Mouse (Mus musculus): ENCODE results near the gene Fdxr. TPM values are rescaled to one million over a fixed set of nuclear protein-coding genes. Genes with fewer than 3 reads are reported as not detected.

The Fdxr gene
- polyA plus RNA-seq, 1 experiment from 2014 or later = 11.5 TPM

DNA sequence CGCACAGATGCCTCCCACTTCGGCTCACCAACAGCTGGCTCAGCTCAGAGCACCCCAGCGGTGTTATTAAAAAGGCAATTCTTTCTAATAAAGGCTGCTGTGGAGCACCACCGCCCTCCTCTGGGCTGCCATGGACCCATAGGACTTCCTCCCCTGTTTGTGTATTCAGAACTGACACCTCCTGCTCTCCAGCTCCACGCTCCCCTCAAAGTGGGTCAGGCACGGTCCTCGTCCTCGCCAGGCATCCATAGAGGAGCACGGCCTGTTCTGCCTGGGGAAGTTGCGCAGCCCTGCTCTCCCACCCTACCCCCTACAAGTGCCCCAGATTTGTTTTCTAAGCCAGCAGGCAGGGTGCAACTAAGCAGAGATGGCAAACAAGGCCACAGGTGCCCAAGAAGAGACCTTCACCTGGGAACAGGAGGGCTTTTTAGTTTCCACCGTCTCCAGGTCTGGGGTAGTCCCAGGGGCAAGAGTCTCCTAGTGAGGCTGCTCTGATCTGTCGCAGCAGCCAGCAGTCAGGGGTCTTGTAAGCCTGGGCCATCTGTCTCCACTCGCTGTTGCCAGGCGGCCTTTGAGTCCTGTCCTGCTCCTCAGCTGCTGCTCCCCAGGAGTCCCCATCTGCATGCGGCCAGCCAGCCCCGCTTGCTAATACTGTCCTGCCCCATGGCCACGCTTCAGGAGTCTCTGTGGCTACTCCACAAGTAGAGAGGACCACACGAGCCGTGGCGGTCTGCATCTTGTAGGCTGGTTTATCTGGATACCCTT is 43.1 kb downstream of the Fdxr start:
- H3K4me3 ChIP-seq (ENCODE audit: low read depth, low read length) = no peak overlapping the region
- H3K9me3 ChIP-seq (ENCODE audit: control insufficient read depth, low read depth, low read length) = no peaks in the 10 kb centered on the region
- H3K4me1 ChIP-seq (ENCODE audit: control insufficient read depth, insufficient read depth, low read length) = peaks cover 23% of the 10 kb centered on the region
- ATAC-seq (ENCODE audit: insufficient number of reproducible peaks, insufficient read depth, low FRiP score, low read depth) = no peak
- no peak overlapping the region for H3K4me2 ChIP-seq (replicated peaks; ENCODE audit: low read depth, low read length)
- 58% methylated on average over 20 of the region's 20 CpGs for WGBS
- no peak overlapping the region for H3K9ac ChIP-seq (replicated peaks; ENCODE audit: low read depth, low read length)
- H3K27me3 ChIP-seq (ENCODE audit: control insufficient read depth, insufficient read depth, low read length) = no peaks in the 10 kb centered on the region
- no peaks in the 10 kb centered on the region for H3K36me3 ChIP-seq (ENCODE audit: control insufficient read depth, insufficient read depth, low read length)
- H3K27ac ChIP-seq (ENCODE audit: low read length) = no peak overlapping the region

DNA sequence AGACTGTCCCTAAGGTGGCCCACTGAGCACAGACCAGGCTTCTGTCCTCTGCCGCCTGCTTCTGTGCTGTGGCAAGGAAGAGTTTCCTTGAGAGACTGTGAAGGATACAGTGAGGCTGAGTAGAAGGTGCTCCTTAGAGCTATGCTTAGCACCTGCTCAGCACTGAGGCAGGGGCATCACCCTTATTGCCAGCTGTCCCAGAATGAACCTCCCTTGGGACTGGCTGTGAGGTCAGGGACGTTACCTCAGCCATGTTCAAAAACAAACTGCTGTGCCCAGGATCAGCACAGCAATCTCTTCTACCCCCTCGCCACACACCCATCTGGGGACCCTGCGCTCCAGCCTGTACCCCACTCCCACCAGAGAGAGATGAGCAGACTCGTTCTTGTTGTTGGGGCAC is 44.0 kb downstream of the Fdxr start:
- no peak overlapping the region for H3K4me3 ChIP-seq (ENCODE audit: low read depth, low read length)
- H3K27ac ChIP-seq (ENCODE audit: low read length) = no peak overlapping the region
- H3K36me3 ChIP-seq (ENCODE audit: control insufficient read depth, insufficient read depth, low read length) = no peaks in the 10 kb centered on the region
- WGBS = 77% methylated on average over 5 of the region's 5 CpGs
- H3K27me3 ChIP-seq (ENCODE audit: control insufficient read depth, insufficient read depth, low read length) = no peaks in the 10 kb centered on the region
- ATAC-seq (ENCODE audit: insufficient number of reproducible peaks, insufficient read depth, low FRiP score, low read depth) = no peak
- no peaks in the 10 kb centered on the region for H3K9me3 ChIP-seq (ENCODE audit: control insufficient read depth, low read depth, low read length)
- H3K9ac ChIP-seq (replicated peaks; ENCODE audit: low read depth, low read length) = no peak overlapping the region
- H3K4me1 ChIP-seq (ENCODE audit: control insufficient read depth, insufficient read depth, low read length) = peaks cover 23% of the 10 kb centered on the region
- no peak overlapping the region for H3K4me2 ChIP-seq (replicated peaks; ENCODE audit: low read depth, low read length)

DNA sequence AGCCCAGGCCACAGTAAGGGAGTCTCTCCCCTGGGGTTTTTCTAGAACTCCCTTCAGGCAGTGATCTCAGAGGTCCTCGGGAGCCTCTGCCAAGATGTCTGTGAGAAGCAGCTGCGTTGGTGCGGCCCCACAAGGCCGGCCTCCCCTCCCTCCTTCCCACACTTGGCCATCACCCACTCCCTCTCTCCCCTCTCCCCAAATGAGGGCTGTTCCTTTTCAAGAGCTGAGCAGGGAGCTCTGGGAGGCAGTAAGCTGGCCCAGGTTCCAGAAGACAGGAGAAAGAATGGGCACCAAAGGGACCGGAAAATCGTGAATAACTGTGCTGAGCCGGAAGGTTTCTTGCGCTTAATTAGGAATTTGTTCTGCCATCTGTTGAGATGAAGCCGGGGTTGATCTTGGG is 44.9 kb downstream of the Fdxr start:
- Histone ChIP-seq H3K36me3 (ENCODE audit: control insufficient read depth, insufficient read depth, low read length) (no peaks in the 10 kb centered on the region), H3K4me1 (ENCODE audit: control insufficient read depth, insufficient read depth, low read length) (peaks cover 23% of the 10 kb centered on the region), H3K27me3 (ENCODE audit: control insufficient read depth, insufficient read depth, low read length) (no peaks in the 10 kb centered on the region), H3K27ac (ENCODE audit: low read length) (peak overlapping the region; percentile 52; the same call in 1 of the 2 replicates), H3K9me3 (ENCODE audit: control insufficient read depth, low read depth, low read length) (no peaks in the 10 kb centered on the region), H3K9ac (replicated peaks; ENCODE audit: low read depth, low read length) (no peak overlapping the region), H3K4me2 (replicated peaks; ENCODE audit: low read depth, low read length) (no peak overlapping the region), H3K4me3 (ENCODE audit: low read depth, low read length) (no peak overlapping the region)
- ATAC-seq (ENCODE audit: insufficient number of reproducible peaks, insufficient read depth, low FRiP score, low read depth) = no peak
- 43% methylated on average over 9 of the region's 9 CpGs for WGBS

DNA sequence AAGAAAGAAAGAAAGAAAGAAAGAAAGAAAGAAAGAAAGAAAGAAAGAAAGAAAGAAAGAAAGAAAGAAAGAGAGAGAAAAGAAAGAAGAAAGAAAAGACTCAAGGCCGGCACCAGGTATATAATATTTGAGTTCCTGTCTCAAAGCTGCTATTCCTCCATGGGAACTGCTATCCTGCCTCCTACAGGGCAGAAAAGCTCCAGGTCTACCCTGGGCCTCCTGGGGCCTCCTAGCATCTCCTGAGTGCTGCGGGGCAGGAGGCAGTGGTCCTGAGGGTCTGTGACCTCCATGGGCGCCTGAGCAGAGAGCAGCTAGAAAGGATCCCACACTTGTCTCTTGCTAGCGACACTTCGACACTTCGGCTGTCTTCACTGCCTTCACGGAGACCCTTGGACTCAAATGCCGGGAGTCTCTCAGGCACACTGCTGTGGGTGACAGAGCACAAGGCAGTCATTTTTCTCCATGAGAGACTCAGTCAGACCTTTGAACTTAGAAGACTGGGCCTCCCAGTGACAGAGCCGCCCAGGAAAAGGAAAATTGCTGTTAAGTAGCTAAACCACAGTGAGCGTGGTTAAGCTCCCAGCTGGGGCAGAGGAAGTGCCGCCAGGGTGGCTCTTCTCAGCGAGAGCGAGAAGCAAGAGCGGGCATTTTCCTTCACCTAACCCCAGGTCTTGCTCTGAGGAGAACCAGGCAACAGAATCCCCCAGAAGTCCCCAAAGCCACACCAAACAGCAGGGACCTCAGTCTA is 45.5 kb downstream of the Fdxr start:
- H3K9me3 ChIP-seq (ENCODE audit: control insufficient read depth, low read depth, low read length) = no peaks in the 10 kb centered on the region
- H3K27me3 ChIP-seq (ENCODE audit: control insufficient read depth, insufficient read depth, low read length) = no peaks in the 10 kb centered on the region
- H3K9ac ChIP-seq (replicated peaks; ENCODE audit: low read depth, low read length) = no peak overlapping the region
- peaks cover 20% of the 10 kb centered on the region for H3K4me1 ChIP-seq (ENCODE audit: control insufficient read depth, insufficient read depth, low read length)
- H3K4me3 ChIP-seq (ENCODE audit: low read depth, low read length) = no peak overlapping the region
- 0 out of 2 replicates have a peak overlapping the region, but pooled peaks have one; percentile 5 for H3K4me2 ChIP-seq (replicated peaks; ENCODE audit: low read depth, low read length)
- WGBS = 43% methylated on average over 14 of the region's 14 CpGs
- ATAC-seq (ENCODE audit: insufficient number of reproducible peaks, insufficient read depth, low FRiP score, low read depth) = no peak
- peak overlapping the region; percentile 52; the same call in 1 of the 2 replicates for H3K27ac ChIP-seq (ENCODE audit: low read length)
- H3K36me3 ChIP-seq (ENCODE audit: control insufficient read depth, insufficient read depth, low read length) = no peaks in the 10 kb centered on the region

DNA sequence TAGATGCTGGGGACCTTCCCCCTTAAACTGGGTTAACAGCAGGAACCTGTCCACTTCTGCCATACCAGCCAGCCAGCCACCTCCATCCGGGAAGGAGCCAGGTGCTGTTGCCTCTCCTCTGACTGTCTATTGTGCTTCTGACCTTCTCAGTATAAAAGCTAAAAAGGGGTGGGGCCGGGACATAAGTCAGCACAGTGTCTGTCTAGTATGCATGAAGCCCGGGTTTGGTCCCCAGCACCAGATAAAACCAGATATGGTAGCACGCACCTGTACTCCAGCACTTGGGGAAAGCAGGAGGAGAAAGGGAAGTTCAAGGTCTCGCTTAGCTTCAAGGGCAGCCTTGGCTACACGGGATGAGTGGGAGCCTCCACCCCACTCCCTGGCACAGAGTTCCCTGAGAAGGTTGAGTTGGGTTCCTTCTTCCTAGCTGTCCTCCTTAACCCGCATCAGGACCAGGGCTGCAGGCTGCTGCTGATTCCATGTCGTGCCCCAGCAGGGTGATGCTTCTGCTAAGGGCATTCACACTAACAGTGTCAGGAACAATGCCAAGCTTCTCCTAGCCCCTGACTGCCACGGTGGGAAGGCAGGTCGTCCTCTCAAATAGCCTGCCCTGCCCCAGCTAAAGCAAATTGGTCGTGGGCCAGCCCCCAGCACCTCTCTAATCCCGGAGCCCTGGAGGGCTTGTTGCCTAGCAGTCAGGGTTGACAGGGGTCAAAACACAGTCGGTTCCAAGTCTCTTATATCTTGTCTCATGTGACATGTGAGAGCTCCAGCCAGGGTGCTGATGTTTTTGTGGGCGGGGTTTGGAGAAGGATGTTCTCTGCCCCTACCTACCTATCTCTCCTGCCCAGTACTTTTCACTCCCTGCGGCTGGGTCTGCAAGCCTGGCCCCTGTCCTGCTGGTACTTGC is 47.6 kb downstream of the Fdxr start:
- peaks cover 17% of the 10 kb centered on the region for H3K4me1 ChIP-seq (ENCODE audit: control insufficient read depth, insufficient read depth, low read length)
- H3K27ac ChIP-seq (ENCODE audit: low read length) = no peak overlapping the region
- no peak overlapping the region for H3K4me3 ChIP-seq (ENCODE audit: low read depth, low read length)
- H3K9me3 ChIP-seq (ENCODE audit: control insufficient read depth, low read depth, low read length) = no peaks in the 10 kb centered on the region
- H3K27me3 ChIP-seq (ENCODE audit: control insufficient read depth, insufficient read depth, low read length) = no peaks in the 10 kb centered on the region
- H3K4me2 ChIP-seq (replicated peaks; ENCODE audit: low read depth, low read length) = no peak overlapping the region
- no peaks in the 10 kb centered on the region for H3K36me3 ChIP-seq (ENCODE audit: control insufficient read depth, insufficient read depth, low read length)
- no peak overlapping the region for H3K9ac ChIP-seq (replicated peaks; ENCODE audit: low read depth, low read length)
- WGBS = 51% methylated on average over 15 of the region's 15 CpGs
- no peak for ATAC-seq (ENCODE audit: insufficient number of reproducible peaks, insufficient read depth, low FRiP score, low read depth)

DNA sequence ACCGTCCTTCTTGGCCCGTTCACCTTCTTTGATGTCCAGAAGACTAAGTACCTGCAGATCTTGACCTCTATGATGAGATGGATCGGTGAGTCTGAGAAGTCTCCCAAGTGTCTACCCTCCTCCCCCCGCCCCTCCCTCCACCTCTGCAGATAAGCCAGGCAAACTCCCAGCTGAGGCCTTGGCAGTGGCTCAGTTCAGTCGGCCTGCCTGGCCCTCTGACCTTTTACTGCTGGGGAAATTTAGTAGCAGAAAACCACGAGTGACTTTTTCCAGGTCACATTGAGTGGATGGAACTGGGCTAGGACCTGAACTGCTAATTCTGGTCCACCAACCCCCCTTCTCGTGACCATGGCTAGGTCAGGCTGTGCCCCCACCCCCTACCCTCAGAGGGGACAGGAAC is 48.4 kb downstream of the Fdxr start:
- H3K4me2 ChIP-seq (replicated peaks; ENCODE audit: low read depth, low read length) = no peak overlapping the region
- H3K9ac ChIP-seq (replicated peaks; ENCODE audit: low read depth, low read length) = no peak overlapping the region
- no peak for ATAC-seq (ENCODE audit: insufficient number of reproducible peaks, insufficient read depth, low FRiP score, low read depth)
- no peaks in the 10 kb centered on the region for H3K27me3 ChIP-seq (ENCODE audit: control insufficient read depth, insufficient read depth, low read length)
- no peak overlapping the region for H3K27ac ChIP-seq (ENCODE audit: low read length)
- 50% methylated on average over 7 of the region's 7 CpGs for WGBS
- H3K36me3 ChIP-seq (ENCODE audit: control insufficient read depth, insufficient read depth, low read length) = no peaks in the 10 kb centered on the region
- no peaks in the 10 kb centered on the region for H3K9me3 ChIP-seq (ENCODE audit: control insufficient read depth, low read depth, low read length)
- H3K4me1 ChIP-seq (ENCODE audit: control insufficient read depth, insufficient read depth, low read length) = peaks cover 19% of the 10 kb centered on the region
- H3K4me3 ChIP-seq (ENCODE audit: low read depth, low read length) = no peak overlapping the region

DNA sequence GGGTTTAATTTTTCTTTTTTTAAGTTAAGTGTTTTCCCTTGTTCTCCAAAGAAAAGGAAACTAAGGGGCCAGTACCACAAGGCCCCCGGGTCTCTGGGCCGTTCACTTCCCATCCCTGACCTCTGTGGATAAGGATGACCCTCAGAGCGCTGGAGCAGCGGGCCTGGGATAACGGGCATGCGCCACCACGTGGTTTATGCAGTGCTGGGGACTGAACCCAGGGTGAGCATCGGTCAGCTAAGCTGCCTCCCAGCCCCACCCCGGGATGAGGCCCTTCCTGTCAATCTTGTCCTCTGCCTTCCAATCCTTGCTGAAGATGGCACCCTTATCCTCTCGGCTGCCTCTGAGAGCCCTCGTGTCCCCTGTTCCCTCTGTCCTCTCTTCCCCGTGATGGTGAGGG is 49.2 kb downstream of the Fdxr start:
- no peaks in the 10 kb centered on the region for H3K36me3 ChIP-seq (ENCODE audit: control insufficient read depth, insufficient read depth, low read length)
- H3K4me1 ChIP-seq (ENCODE audit: control insufficient read depth, insufficient read depth, low read length) = peaks cover 24% of the 10 kb centered on the region
- H3K27ac ChIP-seq (ENCODE audit: low read length) = no peak overlapping the region
- 0 out of 2 replicates have a peak, but pooled peaks cover 3% of the 10 kb centered on the region for H3K27me3 ChIP-seq (ENCODE audit: control insufficient read depth, insufficient read depth, low read length)
- no peaks in the 10 kb centered on the region for H3K9me3 ChIP-seq (ENCODE audit: control insufficient read depth, low read depth, low read length)
- 37% methylated on average over 12 of the region's 12 CpGs for WGBS
- ATAC-seq (ENCODE audit: insufficient number of reproducible peaks, insufficient read depth, low FRiP score, low read depth) = no peak
- H3K4me3 ChIP-seq (ENCODE audit: low read depth, low read length) = no peak overlapping the region
- H3K4me2 ChIP-seq (replicated peaks; ENCODE audit: low read depth, low read length) = no peak overlapping the region
- no peak overlapping the region for H3K9ac ChIP-seq (replicated peaks; ENCODE audit: low read depth, low read length)

DNA sequence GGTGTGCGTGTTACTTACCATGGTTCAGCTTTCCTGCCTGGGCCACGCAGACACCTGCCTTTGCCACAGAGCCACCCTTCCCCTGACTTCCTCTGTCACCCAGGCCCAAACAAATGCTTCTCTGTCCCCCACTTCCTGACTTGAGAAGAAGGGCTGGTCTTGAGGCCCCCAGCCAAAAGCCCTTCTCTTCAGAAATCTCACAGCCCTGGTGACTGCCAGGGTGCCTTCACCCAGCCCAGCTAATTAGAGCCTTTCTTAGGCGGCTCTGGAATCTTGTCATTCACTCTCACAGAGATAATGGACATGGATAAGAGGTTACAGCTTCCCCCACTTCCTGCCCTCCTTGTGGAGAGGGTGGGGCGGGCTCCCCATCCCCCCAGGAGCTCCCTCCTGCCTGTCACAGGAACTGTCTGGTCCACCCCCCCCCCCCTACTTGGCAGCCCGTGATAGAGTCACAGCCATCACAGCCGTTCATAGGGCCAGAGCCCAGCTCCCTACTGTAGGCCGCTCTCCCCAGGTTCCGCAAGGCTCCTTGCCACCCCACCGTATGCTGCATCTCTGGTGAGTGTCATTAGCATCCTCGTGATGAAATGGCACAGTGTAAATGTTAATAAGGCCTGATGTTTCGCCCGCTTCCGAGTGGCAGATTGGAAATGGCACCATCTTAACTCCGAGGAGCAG is 49.9 kb downstream of the Fdxr start:
- Histone ChIP-seq H3K36me3 (ENCODE audit: control insufficient read depth, insufficient read depth, low read length) (no peaks in the 10 kb centered on the region), H3K9me3 (ENCODE audit: control insufficient read depth, low read depth, low read length) (no peaks in the 10 kb centered on the region), H3K27me3 (ENCODE audit: control insufficient read depth, insufficient read depth, low read length) (0 out of 2 replicates have a peak, but pooled peaks cover 3% of the 10 kb centered on the region), H3K4me3 (ENCODE audit: low read depth, low read length) (no peak overlapping the region), H3K9ac (replicated peaks; ENCODE audit: low read depth, low read length) (no peak overlapping the region), H3K4me1 (ENCODE audit: control insufficient read depth, insufficient read depth, low read length) (peaks cover 25% of the 10 kb centered on the region), H3K4me2 (replicated peaks; ENCODE audit: low read depth, low read length) (no peak overlapping the region), H3K27ac (ENCODE audit: low read length) (no peak overlapping the region)
- 60% methylated on average over 14 of the region's 14 CpGs for WGBS
- ATAC-seq (ENCODE audit: insufficient number of reproducible peaks, insufficient read depth, low FRiP score, low read depth) = no peak
